Mouse (Mus musculus): Measurements from ENCODE around the gene Iqgap2. TPM values are rescaled to one million over a fixed set of nuclear protein-coding genes. Genes with fewer than 3 reads are reported as not detected.

Gene Iqgap2
- total RNA-seq, 2 experiments from 2014 or later = 12.2 to 21.9 TPM

- no peak for DNase-seq (ENCODE audit: low spot score in 2 of 2)
- intact Hi-C loops (cut with DNase I) = no loop called here
Measured at GRCm38 (mm10) chr13:95612243-95612642, 279.5 kb downstream of the Iqgap2 start.

GRCm38 (mm10) chr13:95611752-95612151, 280.0 kb downstream of the Iqgap2 start:
- DNase-seq (ENCODE audit: low spot score in 2 of 2) = no peak
- intact Hi-C loops (cut with DNase I) = no loop called here

- intact Hi-C loops (cut with DNase I) = no loop called here
- DNase-seq (ENCODE audit: low spot score in 2 of 2) = no peak
Measured at GRCm38 (mm10) chr13:95610786-95611562, 280.7 kb downstream of the Iqgap2 start.

- intact Hi-C loops (cut with DNase I) = no loop called here
- DNase-seq (ENCODE audit: low spot score in 2 of 2) = no peak
Measured at GRCm38 (mm10) chr13:95609088-95609420, 282.7 kb downstream of the Iqgap2 start.

- no peak for DNase-seq (ENCODE audit: low spot score in 2 of 2)
Measured at GRCm38 (mm10) chr13:95608416-95609087, 283.2 kb downstream of the Iqgap2 start.

GRCm38 (mm10) chr13:95607019-95607418, 284.7 kb downstream of the Iqgap2 start:
- intact Hi-C loops (cut with DNase I) = no loop called here

More at GRCm38 (mm10) chr13:95608416-95609087, 283.2 kb downstream of the Iqgap2 start:
- intact Hi-C loops (cut with DNase I) = no loop called here

GRCm38 (mm10) chr13:95604288-95604687, 287.4 kb downstream of the Iqgap2 start:
- intact Hi-C loops (cut with DNase I) = no loop called here
- no peak for DNase-seq (ENCODE audit: low spot score in 2 of 2)

More at GRCm38 (mm10) chr13:95607019-95607418, 284.7 kb downstream of the Iqgap2 start:
- DNase-seq (ENCODE audit: low spot score in 2 of 2) = no peak

- intact Hi-C loops (cut with DNase I) = no loop called here
- no peak for DNase-seq (ENCODE audit: low spot score in 2 of 2)
Measured at GRCm38 (mm10) chr13:95599833-95600359, 291.8 kb downstream of the Iqgap2 start.

- intact Hi-C loops (cut with DNase I) = no loop called here
- no peak for DNase-seq (ENCODE audit: low spot score in 2 of 2)
Measured at GRCm38 (mm10) chr13:95598232-95598920, 293.3 kb downstream of the Iqgap2 start.

- no peak for DNase-seq (ENCODE audit: low spot score in 2 of 2)
- intact Hi-C loops (cut with DNase I) = no loop called here
Measured at GRCm38 (mm10) chr13:95597578-95597977, 294.1 kb downstream of the Iqgap2 start.

GRCm38 (mm10) chr13:95596689-95597088, 295.0 kb downstream of the Iqgap2 start:
- intact Hi-C loops (cut with DNase I) = no loop called here
- no peak for DNase-seq (ENCODE audit: low spot score in 2 of 2)

GRCm38 (mm10) chr13:95595921-95596320, 295.8 kb downstream of the Iqgap2 start:
- intact Hi-C loops (cut with DNase I) = no loop called here

GRCm38 (mm10) chr13:95595411-95595810, 296.3 kb downstream of the Iqgap2 start:
- DNase-seq (ENCODE audit: low spot score in 2 of 2) = no peak
- intact Hi-C loops (cut with DNase I) = no loop called here

More at GRCm38 (mm10) chr13:95595921-95596320, 295.8 kb downstream of the Iqgap2 start:
- no peak for DNase-seq (ENCODE audit: low spot score in 2 of 2)

- no peak for DNase-seq (ENCODE audit: low spot score in 2 of 2)
- intact Hi-C loops (cut with DNase I) = no loop called here
Measured at GRCm38 (mm10) chr13:95592860-95593259, 298.9 kb downstream of the Iqgap2 start.

- intact Hi-C loops (cut with DNase I) = no loop called here
- DNase-seq (ENCODE audit: low spot score in 2 of 2) = no peak
Measured at GRCm38 (mm10) chr13:95591606-95592005, 300.1 kb downstream of the Iqgap2 start.

- no peak for DNase-seq (ENCODE audit: low spot score in 2 of 2)
- intact Hi-C loops (cut with DNase I) = no loop called here
Measured at GRCm38 (mm10) chr13:95587628-95588027, 304.1 kb downstream of the Iqgap2 start.

GRCm38 (mm10) chr13:95584898-95585297, 306.8 kb downstream of the Iqgap2 start:
- intact Hi-C loops (cut with DNase I) = no loop called here
- no peak for DNase-seq (ENCODE audit: low spot score in 2 of 2)

- intact Hi-C loops (cut with DNase I) = no loop called here
- no peak for DNase-seq (ENCODE audit: low spot score in 2 of 2)
Measured at GRCm38 (mm10) chr13:95583237-95584189, 308.2 kb downstream of the Iqgap2 start.

GRCm38 (mm10) chr13:95581850-95582249, 309.9 kb downstream of the Iqgap2 start:
- intact Hi-C loops (cut with DNase I) = no loop called here

More at GRCm38 (mm10) chr13:95581850-95582249, 309.9 kb downstream of the Iqgap2 start:
- DNase-seq (ENCODE audit: low spot score in 2 of 2) = no peak
